Mouse (Mus musculus) stomach, embryonic 15.5 days (tissue): ENCODE results near the gene Akr1b3. TPM values are rescaled to one million over a fixed set of nuclear protein-coding genes. Genes with fewer than 3 reads are reported as not detected.
"Not testable (repeated sequence)": the region's sequence is repeated elsewhere in the genome, so short reads cannot be mapped to it uniquely, and the experiment has no call there.

Experiments used
- ATAC-seq: fragments of 200-750 bp; cut with Nextera tagmentation; 2 replicates; pipeline ENCODE4 v1.8.0; 2017; ENCODE audit warnings: low read depth, moderate number of reproducible peaks, moderate TSS enrichment; ENCODE audit not compliant: insufficient read depth, low FRiP score
- H3K27ac ChIP-seq: fragments of 300-500 bp; sonication (generic); 2 replicates; pipeline ENCODE4 v1.5.1; 2015; ENCODE audit warnings: mild to moderate bottlenecking, inconsistent platforms
- H3K27me3 ChIP-seq: fragments of 300-500 bp; sonication (generic); replicated peaks from 2 replicates; pipeline ENCODE4 v1.6.1; 2015; ENCODE audit warnings: inconsistent platforms
- H3K36me3 ChIP-seq: fragments of 300-500 bp; sonication (generic); 2 replicates; pipeline ENCODE4 v1.6.1; 2015; ENCODE audit warnings: inconsistent platforms
- H3K4me1 ChIP-seq: fragments of 300-500 bp; sonication (generic); 2 replicates; pipeline ENCODE4 v1.6.1; 2015; ENCODE audit warnings: inconsistent platforms
- H3K4me2 ChIP-seq: fragments of 300-500 bp; sonication (generic); 2 replicates; pipeline ENCODE4 v1.6.1; 2015; ENCODE audit warnings: mild to moderate bottlenecking, inconsistent platforms
- H3K4me3 ChIP-seq: fragments of 300-500 bp; sonication (generic); replicated peaks from 2 replicates; pipeline ENCODE4 v1.5.1; 2015; ENCODE audit warnings: inconsistent platforms
- H3K9ac ChIP-seq: fragments of 300-500 bp; sonication (generic); 2 replicates; pipeline ENCODE4 v1.6.1; 2015; ENCODE audit warnings: inconsistent platforms
- H3K9me3 ChIP-seq: fragments of 300-500 bp; sonication (generic); 2 replicates; pipeline ENCODE4 v1.6.1; 2016; ENCODE audit warnings: inconsistent platforms
- WGBS: fragments of 180-500 bp; shearing (Covaris S2); methylation state at CpG from one replicate; pipeline ENCODE4 v1.1.7; 2015; 5-methylcytosine and 5-hydroxymethylcytosine counted together
- polyA plus RNA-seq: library from polyadenylated mRNA; unstranded; fragments of >200 nt; fragmentation: Nextera tagmentation; extraction: Ambion mirVana; gene quantifications from 2 replicates; pipeline ENCODE4 v1.2.1, GENCODE M21; 2015

Gene Akr1b3
- polyA plus RNA-seq, 1 experiment from 2014 or later: 110 TPM

- H3K9me3 ChIP-seq: no peaks in the 10 kb centered on the region
- H3K27ac ChIP-seq: no peak overlapping the region
- no peaks in the 10 kb centered on the region for H3K36me3 ChIP-seq
- no peaks in the 10 kb centered on the region for H3K27me3 ChIP-seq
- H3K4me1 ChIP-seq: no peaks in the 10 kb centered on the region; the same call in 1 of the 2 replicates
- H3K4me2 ChIP-seq: no peak overlapping the region
- ATAC-seq: no peak
- WGBS: 48% methylated on average over 14 of the region's 14 CpGs
- no peak overlapping the region for H3K9ac ChIP-seq
- H3K4me3 ChIP-seq: no peak overlapping the region
Measured at GRCm38 (mm10) chr6:34346096-34346898, 29.0 kb upstream of the Akr1b3 start.

GRCm38 (mm10) chr6:34344935-34345334, 27.7 kb upstream of the Akr1b3 start:
- Histone ChIP-seq H3K9me3 (no peaks in the 10 kb centered on the region), H3K4me2 (no peak overlapping the region), H3K27ac (no peak overlapping the region), H3K4me3 (no peak overlapping the region), H3K36me3 (no peaks in the 10 kb centered on the region), H3K4me1 (no peaks in the 10 kb centered on the region; the same call in 1 of the 2 replicates), H3K27me3 (no peaks in the 10 kb centered on the region), H3K9ac (no peak overlapping the region)
- 21% methylated on average over 9 of the region's 9 CpGs for WGBS
- ATAC-seq: no peak

- Histone ChIP-seq H3K9ac (no peak overlapping the region), H3K4me1 (no peaks in the 10 kb centered on the region; the same call in 1 of the 2 replicates), H3K27me3 (no peaks in the 10 kb centered on the region), H3K36me3 (no peaks in the 10 kb centered on the region), H3K4me3 (no peak overlapping the region), H3K9me3 (no peaks in the 10 kb centered on the region), H3K27ac (no peak overlapping the region), H3K4me2 (no peak overlapping the region)
- no peak for ATAC-seq
- WGBS: 64% methylated on average over 10 of the region's 10 CpGs
Measured at GRCm38 (mm10) chr6:34344135-34344850, 27.0 kb upstream of the Akr1b3 start.

GRCm38 (mm10) chr6:34343426-34343825, 26.1 kb upstream of the Akr1b3 start:
- H3K27me3 ChIP-seq: no peaks in the 10 kb centered on the region
- H3K9me3 ChIP-seq: no peaks in the 10 kb centered on the region
- no peaks in the 10 kb centered on the region for H3K36me3 ChIP-seq
- no peak overlapping the region for H3K4me2 ChIP-seq
- H3K27ac ChIP-seq: no peak overlapping the region
- no peaks in the 10 kb centered on the region; the same call in 1 of the 2 replicates for H3K4me1 ChIP-seq
- H3K9ac ChIP-seq: no peak overlapping the region
- ATAC-seq: no peak
- no peak overlapping the region for H3K4me3 ChIP-seq
- 78% methylated on average over 6 of the region's 6 CpGs for WGBS

DNA sequence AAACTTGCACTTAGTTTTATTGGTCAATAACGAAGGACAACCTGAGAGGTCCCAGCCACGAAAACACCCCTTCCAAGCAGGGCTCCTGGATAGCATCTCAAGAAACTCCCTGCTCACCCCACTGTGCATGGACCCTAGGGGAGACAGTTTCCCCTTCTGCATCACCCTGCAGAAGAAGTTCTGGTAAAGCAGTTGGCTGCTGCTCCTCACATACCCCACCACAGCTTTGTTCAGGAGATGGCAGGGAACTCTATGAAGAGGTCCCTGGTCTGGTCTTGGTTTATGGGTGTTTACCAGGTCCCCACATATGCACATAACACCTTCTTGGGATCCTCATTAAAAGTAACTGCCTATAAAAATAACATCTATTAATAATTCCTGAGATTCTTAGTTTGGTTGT, 25.2 kb upstream of the Akr1b3 start:
- no peaks in the 10 kb centered on the region for H3K36me3 ChIP-seq
- H3K27me3 ChIP-seq: no peaks in the 10 kb centered on the region
- no peak overlapping the region for H3K27ac ChIP-seq
- no peak overlapping the region for H3K4me3 ChIP-seq
- 86% methylated on average over 2 of the region's 2 CpGs for WGBS
- no peak overlapping the region for H3K4me2 ChIP-seq
- no peak overlapping the region for H3K9ac ChIP-seq
- ATAC-seq: no peak
- no peaks in the 10 kb centered on the region; the same call in 1 of the 2 replicates for H3K4me1 ChIP-seq
- no peaks in the 10 kb centered on the region for H3K9me3 ChIP-seq

- whole genome bisulfite sequencing: 82% methylated on average over 4 of the region's 4 CpGs
- no peaks in the 10 kb centered on the region for H3K36me3 ChIP-seq
- no peaks in the 10 kb centered on the region for H3K9me3 ChIP-seq
- no peak overlapping the region for H3K27ac ChIP-seq
- no peaks in the 10 kb centered on the region; the same call in 1 of the 2 replicates for H3K4me1 ChIP-seq
- H3K4me3 ChIP-seq: no peak overlapping the region
- H3K27me3 ChIP-seq: no peaks in the 10 kb centered on the region
- no peak for ATAC-seq
- H3K4me2 ChIP-seq: no peak overlapping the region
- no peak overlapping the region for H3K9ac ChIP-seq
Measured at GRCm38 (mm10) chr6:34341991-34342390, 24.7 kb upstream of the Akr1b3 start.

GRCm38 (mm10) chr6:34337799-34338198, 20.5 kb upstream of the Akr1b3 start:
- Histone ChIP-seq H3K27me3 (no peaks in the 10 kb centered on the region), H3K27ac (no peak overlapping the region), H3K4me2 (no peak overlapping the region), H3K9ac (no peak overlapping the region), H3K4me3 (no peak overlapping the region), H3K36me3 (no peaks in the 10 kb centered on the region), H3K9me3 (no peaks in the 10 kb centered on the region), H3K4me1 (no peaks in the 10 kb centered on the region)
- WGBS: 86% methylated on average over 2 of the region's 2 CpGs
- ATAC-seq: no peak

- no peak overlapping the region for H3K4me2 ChIP-seq
- H3K27me3 ChIP-seq: no peaks in the 10 kb centered on the region
- no peaks in the 10 kb centered on the region for H3K4me1 ChIP-seq
- H3K4me3 ChIP-seq: no peak overlapping the region
- ATAC-seq: no peak
- no peak overlapping the region for H3K27ac ChIP-seq
- H3K9ac ChIP-seq: no peak overlapping the region
- no peaks in the 10 kb centered on the region for H3K36me3 ChIP-seq
- no peaks in the 10 kb centered on the region for H3K9me3 ChIP-seq
- WGBS: 78% methylated on average over 5 of the region's 5 CpGs
Measured at GRCm38 (mm10) chr6:34334673-34335072, 17.4 kb upstream of the Akr1b3 start.

DNA sequence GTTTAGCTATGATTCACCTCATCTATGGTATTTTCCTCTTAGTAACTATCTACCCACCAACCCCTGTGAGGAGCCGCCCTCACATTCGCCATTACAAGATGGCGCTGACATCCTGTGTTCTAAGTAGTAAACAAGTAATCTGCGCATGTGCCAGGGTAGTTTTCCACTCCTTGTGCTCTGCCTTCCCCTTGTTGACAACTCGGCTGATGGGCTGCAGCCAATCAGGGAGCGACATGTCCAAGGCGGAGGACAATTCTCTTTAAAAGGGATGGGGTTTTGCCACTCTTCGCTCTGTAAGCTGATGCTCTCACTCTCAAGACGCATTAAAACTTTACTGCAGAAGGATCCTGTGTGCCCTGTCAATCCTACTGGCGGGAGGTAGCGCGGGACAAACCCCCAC, 14.5 kb upstream of the Akr1b3 start:
- H3K9me3 ChIP-seq, H3K4me2 ChIP-seq, H3K4me3 ChIP-seq, H3K9ac ChIP-seq, H3K27me3 ChIP-seq, H3K36me3 ChIP-seq, H3K27ac ChIP-seq, H3K4me1 ChIP-seq, ATAC-seq: not testable (repeated sequence)
- 86% methylated on average over 12 of the region's 12 CpGs for whole genome bisulfite sequencing

DNA sequence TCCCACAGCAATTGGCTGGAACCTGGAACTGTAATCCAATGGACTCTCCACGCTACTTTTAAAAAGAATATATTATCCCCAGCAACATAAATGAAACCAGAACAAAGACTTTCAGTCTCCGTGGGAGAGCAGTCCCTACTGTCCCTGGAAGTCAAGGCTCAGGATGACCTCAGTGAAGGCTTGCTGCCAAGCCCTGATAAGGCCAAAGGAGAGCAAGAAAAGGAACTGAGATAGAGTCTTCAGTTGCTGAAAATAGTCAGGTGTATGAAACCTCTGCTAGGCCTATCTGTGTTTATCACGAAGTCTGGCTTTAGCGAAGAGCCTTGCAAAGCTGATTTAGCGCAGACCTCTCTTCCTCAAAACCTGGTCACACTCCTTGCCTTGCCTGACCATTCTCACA, 14.1 kb upstream of the Akr1b3 start:
- Histone ChIP-seq H3K9ac (no peak overlapping the region), H3K4me1 (no peaks in the 10 kb centered on the region), H3K9me3 (no peaks in the 10 kb centered on the region), H3K27me3 (no peaks in the 10 kb centered on the region), H3K36me3 (no peaks in the 10 kb centered on the region), H3K4me3 (no peak overlapping the region), H3K27ac (no peak overlapping the region), H3K4me2 (no peak overlapping the region)
- WGBS: 88% methylated on average over 5 of the region's 5 CpGs
- ATAC-seq: no peak

DNA sequence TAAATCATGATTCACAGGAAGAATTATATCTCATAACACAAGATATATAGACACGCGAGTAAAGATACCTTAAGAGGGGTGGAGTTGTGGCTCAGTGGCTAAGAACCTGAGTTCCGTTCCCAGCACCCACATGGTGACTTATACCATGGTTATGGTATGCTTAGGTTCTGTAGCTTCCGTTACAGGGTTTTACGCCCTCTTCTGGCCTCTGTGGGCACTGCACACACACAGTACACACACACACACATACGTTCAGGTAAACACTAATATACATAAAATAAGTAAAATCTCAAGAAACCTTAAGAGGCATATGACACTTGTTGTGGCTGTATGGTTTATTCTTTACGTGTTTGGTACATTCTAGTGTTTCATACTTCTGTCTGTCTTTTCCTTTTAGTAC, 4.8 kb upstream of the Akr1b3 start:
- H3K27ac ChIP-seq: no peak overlapping the region
- no peaks in the 10 kb centered on the region for H3K27me3 ChIP-seq
- ATAC-seq: no peak
- H3K9me3 ChIP-seq: no peaks in the 10 kb centered on the region
- no peaks in the 10 kb centered on the region for H3K4me1 ChIP-seq
- H3K4me2 ChIP-seq: no peak overlapping the region
- no peaks in the 10 kb centered on the region for H3K36me3 ChIP-seq
- no peak overlapping the region for H3K9ac ChIP-seq
- H3K4me3 ChIP-seq: no peak overlapping the region
- 89% methylated on average over 7 of the region's 7 CpGs for WGBS

GRCm38 (mm10) chr6:34318636-34319035, 1.4 kb upstream of the Akr1b3 start:
- no peak for ATAC-seq
- WGBS: 63% methylated on average over 6 of the region's 6 CpGs

More at GRCm38 (mm10) chr6:34318636-34319035, 1.4 kb upstream of the Akr1b3 start:
- no peaks in the 10 kb centered on the region for H3K9me3 ChIP-seq
- no peak overlapping the region for H3K9ac ChIP-seq
- 0 out of 2 replicates have a peak, but pooled peaks cover 3% of the 10 kb centered on the region for H3K4me1 ChIP-seq
- no peak overlapping the region for H3K4me2 ChIP-seq
- H3K4me3 ChIP-seq: no peak overlapping the region
- no peaks in the 10 kb centered on the region for H3K36me3 ChIP-seq
- H3K27ac ChIP-seq: no peak overlapping the region
- no peaks in the 10 kb centered on the region for H3K27me3 ChIP-seq
